Mouse (Mus musculus) spleen, adult 2 months (tissue): ENCODE results near the gene Abcc3. TPM values are rescaled to one million over a fixed set of nuclear protein-coding genes. Genes with fewer than 3 reads are reported as not detected.

Source experiments
- DNase-seq, 2 experiments: peaks; one replicate each; pipeline versions ENCODE4 v3.0.0 to v3.0.0-alpha.2; 2012 to 2021; ENCODE audit warnings: low spot score in 2 of 2, low read depth in 1 of 2
- H3K27ac ChIP-seq: fragments of 200-500 bp; 2 replicates; pipeline ENCODE4 v1.5.1; 2012; ENCODE audit warnings: low read length, inconsistent platforms; ENCODE audit not compliant: insufficient read depth
- H3K27me3 ChIP-seq: fragments of 200-500 bp; 2 replicates; pipeline ENCODE4 v1.6.1; 2012; ENCODE audit warnings: mild to moderate bottlenecking, moderate library complexity, low read length, inconsistent platforms; ENCODE audit not compliant: control insufficient read depth, insufficient read depth
- H3K36me3 ChIP-seq: fragments of 200-500 bp; 2 replicates; pipeline ENCODE4 v1.6.1; 2012; ENCODE audit warnings: mild to moderate bottlenecking, low read length, inconsistent platforms; ENCODE audit not compliant: control insufficient read depth, insufficient read depth
- H3K4me1 ChIP-seq: fragments of 200-500 bp; 2 replicates; pipeline ENCODE4 v1.6.1; 2011; ENCODE audit warnings: inconsistent platforms; ENCODE audit not compliant: control insufficient read depth, insufficient read depth, insufficient read length
- H3K4me3 ChIP-seq: fragments of 200-500 bp; 2 replicates; pipeline ENCODE4 v1.5.1; 2011; ENCODE audit warnings: mild to moderate bottlenecking, inconsistent platforms; ENCODE audit not compliant: insufficient read depth, insufficient read length; ENCODE audit errors: extremely low read depth
- CTCF ChIP-seq: fragments of 200-500 bp; IDR thresholded peaks from 2 replicates; pipeline ENCODE4 v1.5.1; 2011; ENCODE audit warnings: mild to moderate bottlenecking, inconsistent platforms; ENCODE audit not compliant: insufficient read depth, insufficient read length, insufficient replicate concordance; ENCODE audit errors: extremely low read depth
- POLR2A ChIP-seq: fragments of 200-500 bp; IDR thresholded peaks from 2 replicates; pipeline ENCODE4 v1.6.1; 2011; ENCODE audit warnings: low read depth, low read length, inconsistent platforms
- WGBS: fragments of 180-500 bp; shearing (Covaris S2); methylation state at CpG from one replicate; pipeline ENCODE4 v1.1.7; 2018; 5-methylcytosine and 5-hydroxymethylcytosine counted together
- polyA plus RNA-seq: library from polyadenylated mRNA; depleted of rRNA; stranded (reverse); fragments of >200 nt; gene quantifications from 2 replicates; pipeline ENCODE4 v1.2.3, GENCODE M21; 2012

Abcc3 gene
- polyA plus RNA-seq, 1 experiment: 58.7 TPM

GRCm38 (mm10) chr11:94425215-94425614 is 32.4 kb upstream of the Abcc3 start:
- no peaks in the 10 kb centered on the region for H3K36me3 ChIP-seq

DNA sequence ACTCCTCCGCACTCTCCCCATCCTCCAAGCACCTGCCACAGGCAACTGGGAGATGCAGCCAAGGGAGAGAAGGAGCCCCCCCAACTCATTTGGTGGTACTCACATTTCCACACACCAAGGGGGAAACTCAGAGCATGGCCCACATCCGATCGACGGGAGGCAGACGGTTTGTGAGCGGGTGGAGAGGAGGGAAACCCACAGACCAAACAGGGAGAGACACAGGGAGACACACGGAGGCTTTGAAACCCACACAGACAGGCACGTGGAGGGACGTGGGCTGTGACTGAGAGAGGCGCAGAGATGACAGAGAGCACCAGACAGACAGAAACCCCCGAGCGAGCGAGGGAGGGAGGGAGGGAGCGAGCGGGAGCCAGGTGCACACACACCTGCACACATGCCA is 31.6 kb upstream of the Abcc3 start:
- no peak for DNase-seq
- Histone ChIP-seq H3K36me3 (no peaks in the 10 kb centered on the region), H3K4me3 (no peak overlapping the region), H3K4me1 (no peaks in the 10 kb centered on the region), H3K27me3 (no peaks in the 10 kb centered on the region), H3K27ac (no peak overlapping the region)
- 52% methylated on average over 15 of the region's 15 CpGs for WGBS
- no peak for TF ChIP-seq CTCF

More at GRCm38 (mm10) chr11:94425215-94425614, 32.4 kb upstream of the Abcc3 start:
- Histone ChIP-seq H3K4me1 (no peaks in the 10 kb centered on the region), H3K27me3 (no peaks in the 10 kb centered on the region), H3K27ac (no peak overlapping the region), H3K4me3 (no peak overlapping the region)
- 65% methylated on average over 5 of the region's 5 CpGs for WGBS
- TF ChIP-seq CTCF (no peak), POLR2A (no peak)
- no peak for DNase-seq

GRCm38 (mm10) chr11:94423855-94424254 is 31.1 kb upstream of the Abcc3 start:
- Histone ChIP-seq H3K4me3 (no peak overlapping the region), H3K27ac (no peak overlapping the region), H3K27me3 (no peaks in the 10 kb centered on the region), H3K4me1 (no peaks in the 10 kb centered on the region), H3K36me3 (no peaks in the 10 kb centered on the region)
- DNase-seq: no peak
- 59% methylated on average over 5 of the region's 5 CpGs for WGBS
- TF ChIP-seq CTCF (no peak), POLR2A (no peak)

DNA sequence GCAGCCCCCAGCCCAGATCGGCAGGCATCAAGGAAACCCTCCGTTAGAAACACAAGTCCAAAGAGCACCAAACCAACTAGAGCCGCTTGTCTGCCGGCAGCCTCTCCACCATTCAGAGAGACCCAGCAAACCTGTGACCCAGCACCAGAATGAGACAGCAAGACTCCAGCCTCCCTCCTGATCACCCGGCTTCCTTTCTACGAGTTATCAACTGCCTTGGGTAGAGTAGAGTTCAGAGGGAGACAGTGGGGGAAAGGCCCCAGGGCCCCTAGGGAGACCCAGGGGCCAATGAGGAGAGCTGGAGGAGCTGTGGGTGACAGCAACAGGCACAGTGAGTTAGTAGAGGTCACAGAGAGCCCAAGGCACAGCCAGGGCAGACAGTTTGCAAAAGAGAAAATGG is 28.2 kb upstream of the Abcc3 start:
- no peaks in the 10 kb centered on the region for H3K36me3 ChIP-seq
- TF ChIP-seq CTCF (no peak), POLR2A (no peak)
- DNase-seq: no peak
- no peak overlapping the region for H3K27ac ChIP-seq
- H3K4me3 ChIP-seq: no peak overlapping the region
- no peaks in the 10 kb centered on the region for H3K4me1 ChIP-seq
- WGBS: 65% methylated on average over 6 of the region's 6 CpGs
- no peaks in the 10 kb centered on the region for H3K27me3 ChIP-seq

DNA sequence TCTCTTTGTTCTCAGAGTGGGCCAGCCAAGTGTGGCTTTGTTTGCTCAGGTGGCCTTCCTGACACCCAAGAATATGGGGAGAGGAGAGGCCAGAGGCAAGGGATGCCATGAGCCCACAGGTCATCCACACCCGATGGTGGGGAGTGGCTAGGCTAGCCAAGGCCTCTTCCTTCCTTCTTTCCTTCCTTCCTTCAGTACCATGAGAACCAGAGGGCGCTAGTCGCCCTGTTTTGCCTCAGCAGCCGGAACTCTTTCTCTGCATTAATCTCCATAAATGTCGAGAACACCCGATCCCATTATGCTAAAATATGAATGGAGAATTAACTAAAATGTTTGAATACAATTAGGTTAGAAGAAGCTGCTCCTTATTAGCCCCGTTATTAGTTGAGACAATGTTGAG is 27.5 kb upstream of the Abcc3 start:
- no peaks in the 10 kb centered on the region for H3K36me3 ChIP-seq
- TF ChIP-seq POLR2A (no peak), CTCF (no peak)
- no peaks in the 10 kb centered on the region for H3K27me3 ChIP-seq
- H3K4me1 ChIP-seq: no peaks in the 10 kb centered on the region
- H3K4me3 ChIP-seq: no peak overlapping the region
- 16% methylated on average over 7 of the region's 7 CpGs for WGBS
- DNase-seq: no peak
- H3K27ac ChIP-seq: no peak overlapping the region

GRCm38 (mm10) chr11:94419004-94419727 is 26.4 kb upstream of the Abcc3 start:
- no peak for DNase-seq
- Histone ChIP-seq H3K4me1 (no peaks in the 10 kb centered on the region), H3K36me3 (no peaks in the 10 kb centered on the region), H3K27ac (no peak overlapping the region), H3K27me3 (no peaks in the 10 kb centered on the region), H3K4me3 (no peak overlapping the region)
- WGBS: 77% methylated on average over 10 of the region's 10 CpGs
- TF ChIP-seq CTCF: no peak

DNA sequence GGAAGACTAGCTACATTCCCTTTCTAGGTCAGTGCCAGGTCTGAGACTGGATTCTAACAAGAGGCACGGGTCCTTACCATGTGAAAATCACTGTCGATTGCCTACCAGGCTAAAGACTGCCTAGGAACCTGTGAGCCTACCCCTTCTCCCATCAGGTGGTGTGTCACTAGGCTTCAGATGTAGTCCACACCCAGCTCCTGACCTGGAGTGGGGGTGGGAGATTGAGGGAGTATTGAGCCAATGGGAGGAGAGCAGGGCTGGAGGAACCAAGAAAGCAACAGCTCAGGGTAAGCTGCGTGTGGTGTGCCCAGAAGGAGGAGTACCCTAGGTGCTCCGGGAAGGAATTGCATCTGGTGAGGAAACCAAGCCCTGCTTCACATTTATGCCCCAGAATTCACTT is 21.2 kb upstream of the Abcc3 start:
- no peaks in the 10 kb centered on the region for H3K4me1 ChIP-seq
- H3K27me3 ChIP-seq: no peaks in the 10 kb centered on the region
- H3K27ac ChIP-seq: no peak overlapping the region
- no peak overlapping the region for H3K4me3 ChIP-seq
- no peaks in the 10 kb centered on the region for H3K36me3 ChIP-seq
- WGBS: 72% methylated on average over 4 of the region's 4 CpGs
- no peak for TF ChIP-seq POLR2A
- TF ChIP-seq CTCF: no peak
- DNase-seq: no peak

DNA sequence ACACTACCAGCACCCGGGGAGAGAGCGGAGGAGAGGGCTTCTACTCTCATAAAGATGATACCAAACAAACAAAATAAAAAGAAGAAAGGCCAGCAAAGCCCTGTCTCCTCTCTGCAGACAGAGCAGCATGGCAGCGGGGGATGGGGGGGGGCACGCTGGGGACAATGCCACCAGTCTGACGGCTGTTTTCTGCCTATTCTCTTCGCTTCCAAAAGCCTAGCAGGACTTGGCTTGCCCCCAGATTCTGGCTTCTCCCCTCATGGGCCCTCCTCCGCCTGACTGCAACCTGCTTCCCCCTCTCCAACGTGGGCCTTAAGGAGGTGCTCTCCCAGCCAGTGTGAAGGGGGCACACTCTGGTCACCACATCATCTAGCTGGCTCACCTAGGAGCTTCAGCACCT is 20.7 kb upstream of the Abcc3 start:
- no peak for DNase-seq
- no peak overlapping the region for H3K4me3 ChIP-seq
- no peak for TF ChIP-seq CTCF
- no peak for TF ChIP-seq POLR2A
- no peak overlapping the region for H3K27ac ChIP-seq
- no peaks in the 10 kb centered on the region for H3K4me1 ChIP-seq
- H3K27me3 ChIP-seq: no peaks in the 10 kb centered on the region
- no peaks in the 10 kb centered on the region for H3K36me3 ChIP-seq
- 46% methylated on average over 8 of the region's 8 CpGs for WGBS
